Mouse (Mus musculus) liver, embryonic 11.5 days (tissue): ENCODE measurements at regions not wholly inside any gene's neighbourhood (a gene's known extent, or its start where the extent isn't known, plus 50 kb on each side); places are given as distances from the start of the nearest gene placed in this dataset.

Experiments
- ATAC-seq: fragments of 200-750 bp; cut with Nextera tagmentation; replicated peaks from 2 replicates; pipeline ENCODE4 v1.8.0; 2017; ENCODE audit warnings: moderate number of reproducible peaks, mild to moderate bottlenecking, moderate TSS enrichment, moderate library complexity; ENCODE audit not compliant: low FRiP score
- DNase-seq: peaks from one replicate; pipeline ENCODE4 v3.0.0-alpha.2; 2017; ENCODE audit warnings: low spot score
- H3K27ac ChIP-seq: fragments of 300-500 bp; sonication (generic); 2 replicates; pipeline ENCODE4 v1.5.1; 2014; ENCODE audit warnings: mild to moderate bottlenecking, low read depth, low read length, control low read depth
- H3K27me3 ChIP-seq: fragments of 300-500 bp; sonication (generic); replicated peaks from 2 replicates; pipeline ENCODE4 v1.6.1; 2014; ENCODE audit warnings: low read length, mixed read lengths; ENCODE audit not compliant: control insufficient read depth, insufficient read depth
- H3K36me3 ChIP-seq: fragments of 300-500 bp; sonication (generic); 2 replicates; pipeline ENCODE4 v1.6.1; 2014; ENCODE audit warnings: mild to moderate bottlenecking, low read length, moderate library complexity, mixed read lengths; ENCODE audit not compliant: control insufficient read depth, insufficient read depth
- H3K4me1 ChIP-seq: fragments of 300-500 bp; sonication (generic); replicated peaks from 2 replicates; pipeline ENCODE4 v1.6.1; 2014; ENCODE audit warnings: low read length, mixed read lengths; ENCODE audit not compliant: control insufficient read depth, insufficient read depth
- H3K4me2 ChIP-seq: fragments of 300-500 bp; sonication (generic); 2 replicates; pipeline ENCODE4 v1.6.1; 2014; ENCODE audit warnings: mild to moderate bottlenecking, control low read depth, moderate library complexity
- H3K4me3 ChIP-seq: fragments of 300-500 bp; sonication (generic); 2 replicates; pipeline ENCODE4 v1.5.1; 2014; ENCODE audit warnings: low read depth, low read length, control low read depth
- H3K9ac ChIP-seq: fragments of 300-500 bp; sonication (generic); 2 replicates; pipeline ENCODE4 v1.6.1; 2014; ENCODE audit warnings: low read depth, low read length, control low read depth
- H3K9me3 ChIP-seq: fragments of 300-500 bp; sonication (generic); 2 replicates; pipeline ENCODE4 v1.6.1; 2016; ENCODE audit warnings: low read length, inconsistent platforms, mixed read lengths; ENCODE audit not compliant: control insufficient read depth
- WGBS: fragments of 180-500 bp; shearing (Covaris S2); extraction: QIAGEN DNeasy Blood & Tissue Kit; methylation state at CpG from one replicate; pipeline ENCODE4 v1.1.7; 2014; 5-methylcytosine and 5-hydroxymethylcytosine counted together

DNA sequence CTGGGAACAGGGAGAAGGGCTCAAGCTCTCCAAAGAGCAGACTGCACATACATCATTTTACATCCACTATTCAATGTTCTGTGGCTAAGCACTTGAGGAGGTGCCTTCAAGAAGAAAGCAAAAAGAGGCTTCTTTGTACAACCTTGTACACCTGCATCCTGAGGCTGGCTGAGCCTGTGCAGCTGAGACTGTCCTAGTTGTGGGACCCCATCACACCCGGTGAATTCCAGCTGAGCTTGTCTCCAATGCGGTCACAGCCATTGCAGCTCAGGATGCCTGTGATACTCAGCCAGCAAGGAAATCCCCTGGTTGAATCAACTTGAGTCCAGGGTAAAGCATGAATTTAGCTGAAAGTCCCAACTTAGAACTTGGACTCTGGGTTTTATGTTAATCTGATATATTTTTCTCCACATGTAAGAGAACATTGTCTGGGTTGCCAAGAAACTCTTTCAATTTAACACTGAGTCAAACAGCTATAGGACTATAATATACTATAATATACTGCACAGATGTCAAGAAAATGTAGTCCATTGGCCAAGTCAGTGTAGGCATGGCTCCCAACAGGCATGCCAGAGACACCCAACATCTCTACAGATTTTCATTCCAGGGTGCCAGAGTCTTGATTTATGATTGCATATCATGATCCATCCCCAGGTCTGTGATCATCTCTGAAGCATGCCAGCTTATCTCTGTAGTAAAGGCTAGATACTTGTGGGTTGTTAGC is 599.2 kb downstream of the Pard3 start:
- no peak for DNase-seq
- 85% methylated on average over 2 of the region's 2 CpGs for WGBS

DNA sequence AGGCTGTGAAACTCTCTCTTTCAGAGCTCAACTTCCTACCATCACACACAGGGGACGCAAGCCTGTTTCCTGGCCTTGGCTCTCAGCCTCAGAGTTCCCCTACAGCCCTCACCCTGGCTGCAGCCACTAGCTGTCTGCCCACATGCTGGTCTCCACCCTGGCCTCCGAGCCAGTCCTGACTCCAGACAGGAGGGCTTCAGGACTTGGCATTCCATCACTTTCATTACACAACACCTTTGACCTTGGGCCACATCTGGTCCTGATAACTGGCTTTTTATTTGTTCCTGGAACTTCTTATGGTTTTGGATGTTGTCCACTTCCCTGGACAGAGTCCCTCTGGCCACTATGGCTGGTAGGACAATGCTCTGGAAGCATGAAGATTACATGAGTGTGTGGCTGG is 602.9 kb downstream of the Pard3 start:
- no peak for DNase-seq
- WGBS = 34% methylated on average over 2 of the region's 2 CpGs
- H3K27me3 ChIP-seq = no peaks in the 10 kb centered on the region

More for the DNA sequence above, 599.2 kb downstream of the Pard3 start:
- H3K9me3 ChIP-seq = no peaks in the 10 kb centered on the region
- H3K36me3 ChIP-seq = no peaks in the 10 kb centered on the region
- no peak overlapping the region for H3K27ac ChIP-seq
- ATAC-seq = no peak
- H3K4me1 ChIP-seq = no peaks in the 10 kb centered on the region
- no peak overlapping the region for H3K9ac ChIP-seq
- H3K4me2 ChIP-seq = no peak overlapping the region
- no peak overlapping the region for H3K4me3 ChIP-seq
- H3K27me3 ChIP-seq = no peaks in the 10 kb centered on the region

DNA sequence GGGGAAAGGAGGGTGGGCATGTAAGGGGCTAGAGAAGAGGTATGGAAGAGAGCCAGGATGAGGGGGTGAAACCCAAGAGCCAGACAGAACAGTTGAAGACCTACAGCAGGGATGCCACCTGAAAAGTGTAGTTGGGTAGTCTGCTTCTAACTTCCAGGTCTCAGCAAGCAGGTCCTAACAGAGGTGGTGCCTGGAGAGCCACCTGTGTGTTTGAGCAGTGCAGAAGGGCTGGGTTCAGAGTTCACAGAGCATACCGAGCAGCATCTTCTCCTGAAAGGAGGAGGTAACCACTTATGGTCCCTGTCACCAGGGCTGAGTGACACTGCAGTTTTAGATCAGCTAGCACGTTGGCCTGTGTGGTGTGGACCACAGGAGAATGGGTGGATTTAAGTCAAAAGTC is 605.3 kb downstream of the Pard3 start:
- WGBS = 26% methylated on average over 2 of the region's 2 CpGs
- Histone ChIP-seq H3K9ac (no peak overlapping the region), H3K4me3 (no peak overlapping the region), H3K36me3 (no peaks in the 10 kb centered on the region), H3K4me2 (no peak overlapping the region), H3K9me3 (no peaks in the 10 kb centered on the region), H3K4me1 (no peaks in the 10 kb centered on the region), H3K27ac (no peak overlapping the region), H3K27me3 (no peaks in the 10 kb centered on the region)
- no peak for ATAC-seq
- no peak for DNase-seq

More for the DNA sequence above, 602.9 kb downstream of the Pard3 start:
- no peak for ATAC-seq
- Histone ChIP-seq H3K4me1 (no peaks in the 10 kb centered on the region), H3K9me3 (no peaks in the 10 kb centered on the region), H3K27ac (no peak overlapping the region), H3K4me3 (no peak overlapping the region), H3K4me2 (no peak overlapping the region), H3K9ac (no peak overlapping the region), H3K36me3 (no peaks in the 10 kb centered on the region)

DNA sequence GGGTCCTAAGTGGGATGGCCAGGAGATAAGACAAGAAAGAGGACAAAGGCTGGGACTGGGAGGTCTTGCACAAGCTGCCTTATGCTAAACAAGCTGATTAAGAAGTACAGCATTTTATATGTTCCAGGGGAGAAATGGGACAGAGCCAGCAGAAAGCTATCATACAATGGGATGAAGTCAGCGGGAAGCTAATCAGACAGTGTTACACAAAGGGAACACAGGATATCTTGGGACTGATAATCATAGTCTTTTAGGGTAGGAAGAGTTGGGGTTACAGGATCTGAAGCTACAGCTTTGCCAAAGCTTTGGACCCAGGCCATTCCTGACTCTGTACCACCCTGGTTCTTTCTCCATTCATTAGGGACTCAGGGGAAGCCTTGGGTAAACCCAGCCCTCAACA is 610.4 kb downstream of the Pard3 start:
- Histone ChIP-seq H3K4me2 (no peak overlapping the region), H3K36me3 (no peaks in the 10 kb centered on the region), H3K9me3 (no peaks in the 10 kb centered on the region), H3K4me1 (no peaks in the 10 kb centered on the region), H3K9ac (no peak overlapping the region), H3K4me3 (no peak overlapping the region), H3K27ac (no peak overlapping the region), H3K27me3 (no peaks in the 10 kb centered on the region)
- WGBS = 90% methylated on average over 1 of the region's 1 CpGs
- no peak for DNase-seq
- no peak for ATAC-seq

DNA sequence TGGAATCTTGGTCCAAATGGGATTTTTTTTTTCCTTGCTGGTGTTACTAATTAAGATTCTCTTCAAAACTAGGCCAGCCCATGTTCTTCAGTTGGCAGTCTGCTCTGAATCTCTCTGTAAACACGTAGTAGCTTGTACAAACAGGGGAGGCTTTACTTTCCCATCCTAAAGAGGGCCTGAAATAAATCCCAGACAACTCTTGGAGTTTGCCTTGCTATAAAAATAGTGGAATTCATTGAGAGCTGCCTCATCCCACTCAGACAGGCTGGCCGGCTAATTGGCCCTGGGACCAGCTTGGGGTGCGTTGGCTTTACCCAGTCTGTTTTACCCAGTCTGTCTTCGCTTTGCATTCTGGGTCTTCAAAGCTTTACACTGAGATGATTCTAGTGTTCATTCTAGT is 611.7 kb downstream of the Pard3 start:
- Histone ChIP-seq H3K9me3 (no peaks in the 10 kb centered on the region), H3K27me3 (no peaks in the 10 kb centered on the region), H3K36me3 (no peaks in the 10 kb centered on the region), H3K4me3 (no peak overlapping the region), H3K9ac (no peak overlapping the region), H3K4me1 (no peaks in the 10 kb centered on the region), H3K27ac (no peak overlapping the region), H3K4me2 (no peak overlapping the region)
- DNase-seq = no peak
- no peak for ATAC-seq
- WGBS = 81% methylated on average over 4 of the region's 4 CpGs

DNA sequence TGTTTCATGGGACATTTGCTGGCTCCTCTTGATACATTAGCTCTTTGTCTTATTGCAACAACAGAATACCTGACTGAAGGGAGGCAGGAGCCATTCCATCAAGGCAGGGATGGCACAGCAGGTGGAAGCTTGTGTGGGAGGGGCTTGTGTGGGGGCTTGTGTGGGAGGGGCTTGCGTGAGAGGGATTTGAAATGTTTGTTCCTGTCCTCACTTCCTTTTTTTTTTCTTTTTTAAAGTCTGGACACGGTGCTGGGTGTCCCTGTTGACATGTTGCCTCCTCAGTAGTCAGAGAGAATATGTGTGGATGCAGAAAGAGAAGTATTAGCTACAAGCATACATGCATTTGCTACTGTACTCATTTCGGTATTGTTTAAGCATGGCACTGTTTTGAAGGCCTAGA is 616.5 kb downstream of the Pard3 start:
- no peaks in the 10 kb centered on the region for H3K36me3 ChIP-seq
- H3K27ac ChIP-seq = no peak overlapping the region
- H3K9ac ChIP-seq = no peak overlapping the region
- ATAC-seq = no peak
- H3K4me2 ChIP-seq = no peak overlapping the region
- no peaks in the 10 kb centered on the region for H3K9me3 ChIP-seq
- no peaks in the 10 kb centered on the region for H3K27me3 ChIP-seq
- WGBS = 54% methylated on average over 3 of the region's 3 CpGs
- no peak for DNase-seq
- H3K4me3 ChIP-seq = no peak overlapping the region
- H3K4me1 ChIP-seq = no peaks in the 10 kb centered on the region

DNA sequence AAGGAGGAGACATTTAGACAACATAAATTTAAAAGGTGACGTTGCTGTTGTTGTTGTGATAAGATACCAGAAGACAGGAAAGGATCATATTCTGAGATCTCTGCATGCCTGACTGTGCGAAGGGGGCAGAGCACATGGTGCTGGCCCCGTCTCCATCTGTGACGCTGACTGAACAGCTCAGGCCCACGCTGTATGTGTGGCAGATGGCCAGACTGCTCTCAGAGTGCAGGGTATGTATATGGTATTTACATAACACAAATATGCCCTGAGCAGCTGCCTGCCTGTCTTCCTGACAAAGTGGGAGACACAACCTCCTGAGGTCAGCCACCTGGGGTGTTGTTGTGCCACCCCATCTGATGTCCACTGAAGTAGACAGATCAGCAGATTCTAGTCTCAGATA is 620.5 kb downstream of the Pard3 start:
- ATAC-seq (no peak), DNase-seq (no peak)
- H3K4me2 ChIP-seq = no peak overlapping the region
- no peaks in the 10 kb centered on the region for H3K9me3 ChIP-seq
- no peak overlapping the region for H3K4me3 ChIP-seq
- no peak overlapping the region for H3K9ac ChIP-seq
- no peaks in the 10 kb centered on the region for H3K36me3 ChIP-seq
- WGBS = 60% methylated on average over 5 of the region's 5 CpGs
- H3K27me3 ChIP-seq = no peaks in the 10 kb centered on the region
- no peak overlapping the region for H3K27ac ChIP-seq
- no peaks in the 10 kb centered on the region for H3K4me1 ChIP-seq

DNA sequence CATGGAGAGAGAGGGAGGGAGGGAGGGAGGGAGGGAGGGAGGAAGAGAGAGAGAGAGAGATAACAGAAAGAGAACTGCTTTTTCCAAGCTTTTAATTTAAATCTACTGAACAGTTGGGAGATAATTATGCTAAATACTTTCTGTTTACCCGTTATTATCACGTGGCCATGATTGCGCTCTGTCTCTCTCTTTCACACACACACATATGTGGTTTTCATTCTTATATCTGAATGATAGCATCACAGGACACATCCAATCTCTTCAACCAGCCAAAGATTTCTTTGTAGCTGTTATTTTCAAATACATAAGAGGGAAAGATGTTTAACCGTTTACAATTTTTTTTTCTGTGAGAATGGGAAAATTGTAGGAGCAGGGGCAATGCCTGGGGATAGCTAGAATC is 627.1 kb downstream of the Pard3 start:
- no peak for DNase-seq
- no peak overlapping the region for H3K4me3 ChIP-seq
- no peaks in the 10 kb centered on the region for H3K4me1 ChIP-seq
- no peaks in the 10 kb centered on the region for H3K36me3 ChIP-seq
- H3K9me3 ChIP-seq = no peaks in the 10 kb centered on the region
- no peak for ATAC-seq
- H3K27me3 ChIP-seq = no peaks in the 10 kb centered on the region
- no peak overlapping the region for H3K27ac ChIP-seq
- 79% methylated on average over 4 of the region's 4 CpGs for WGBS
- H3K9ac ChIP-seq = no peak overlapping the region
- no peak overlapping the region for H3K4me2 ChIP-seq

DNA sequence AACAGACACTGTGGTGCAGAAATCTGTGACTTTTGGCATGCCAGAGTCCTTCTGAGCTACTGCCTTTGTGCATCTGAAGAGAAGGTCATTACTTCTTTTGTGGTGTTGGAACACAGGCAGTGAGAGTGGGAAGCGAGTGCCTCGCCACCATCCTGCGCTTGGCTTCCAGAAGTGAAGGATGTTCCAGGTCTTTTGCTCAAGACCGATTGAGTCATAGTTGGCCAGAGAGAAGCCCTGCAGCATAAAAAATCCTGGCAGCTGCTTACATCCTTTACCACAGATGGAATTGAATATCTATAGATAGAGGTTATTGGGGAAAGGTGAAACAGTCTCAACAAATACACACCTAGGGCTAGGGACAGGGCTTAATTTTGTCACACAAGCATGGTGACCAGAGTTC is 634.7 kb downstream of the Pard3 start:
- Histone ChIP-seq H3K4me2 (no peak overlapping the region), H3K9me3 (no peaks in the 10 kb centered on the region), H3K4me1 (no peaks in the 10 kb centered on the region), H3K27me3 (no peaks in the 10 kb centered on the region), H3K36me3 (no peaks in the 10 kb centered on the region), H3K27ac (no peak overlapping the region), H3K9ac (no peak overlapping the region), H3K4me3 (no peak overlapping the region)
- WGBS = 89% methylated on average over 4 of the region's 4 CpGs
- ATAC-seq = no peak
- no peak for DNase-seq
